Mouse (Mus musculus) forebrain, embryonic 14.5 days (tissue): Measurements from ENCODE around the gene Slc20a1. TPM values are rescaled to one million over a fixed set of nuclear protein-coding genes. Genes with fewer than 3 reads are reported as not detected.
A peak's percentile ranks its signal among the peaks of the same experiment; 100 is the strongest.

ENCODE experiments used
- ATAC-seq: fragments of 200-750 bp; cut with Nextera tagmentation; 2 replicates; pipeline ENCODE4 v1.8.0; 2017; ENCODE audit warnings: mild to moderate bottlenecking, moderate library complexity
- DNase-seq: peaks from one replicate; pipeline ENCODE4 v3.0.0-alpha.2; 2015; ENCODE audit warnings: low spot score
- H3K27ac ChIP-seq: fragments of 300-500 bp; sonication (generic); 2 replicates; pipeline ENCODE4 v1.5.1; 2014; ENCODE audit warnings: low read depth, mild to moderate bottlenecking, control low read depth, low read length, moderate library complexity
- H3K27me3 ChIP-seq: fragments of 300-500 bp; sonication (generic); replicated peaks from 2 replicates; pipeline ENCODE4 v1.6.1; 2014; ENCODE audit warnings: low read length, control low read depth, mixed read lengths; ENCODE audit not compliant: control insufficient read depth, insufficient read depth
- H3K36me3 ChIP-seq: fragments of 300-500 bp; sonication (generic); 2 replicates; pipeline ENCODE4 v1.6.1; 2014; ENCODE audit warnings: low read length, control low read depth; ENCODE audit not compliant: control insufficient read depth, insufficient read depth
- H3K4me1 ChIP-seq: fragments of 300-500 bp; sonication (generic); 2 replicates; pipeline ENCODE4 v1.6.1; 2014; ENCODE audit warnings: antibody characterized with exemption, low read length, control low read depth; ENCODE audit not compliant: control insufficient read depth, insufficient read depth
- H3K4me2 ChIP-seq: fragments of 300-500 bp; sonication (generic); 2 replicates; pipeline ENCODE4 v1.6.1; 2014; ENCODE audit warnings: mild to moderate bottlenecking, control low read depth, low read length
- H3K4me3 ChIP-seq: fragments of 300-500 bp; sonication (generic); 2 replicates; pipeline ENCODE4 v1.5.1; 2014; ENCODE audit warnings: low read depth, low read length, control low read depth
- H3K9ac ChIP-seq: fragments of 300-500 bp; sonication (generic); 2 replicates; pipeline ENCODE4 v1.6.1; 2014; ENCODE audit warnings: mild to moderate bottlenecking, low read length, control low read depth, moderate library complexity
- H3K9me3 ChIP-seq: fragments of 300-500 bp; sonication (generic); replicated peaks from 2 replicates; pipeline ENCODE4 v1.6.1; 2016; ENCODE audit warnings: low read length, control low read depth, mixed read lengths; ENCODE audit not compliant: control insufficient read depth
- WGBS: fragments of 180-500 bp; shearing (Covaris S2); extraction: QIAGEN DNeasy Blood & Tissue Kit; methylation state at CpG from one replicate; pipeline ENCODE4 v1.1.7; 2014; 5-methylcytosine and 5-hydroxymethylcytosine counted together
- polyA plus RNA-seq: library from polyadenylated mRNA; unstranded; fragments of >200 nt; fragmentation: Nextera tagmentation; extraction: Ambion mirVana; gene quantifications from 2 replicates; pipeline ENCODE4 v1.2.1, GENCODE M21; 2014

Slc20a1 gene
- polyA plus RNA-seq, 1 experiment from 2014 or later: 46.8 TPM

- Histone ChIP-seq H3K36me3 (no peaks in the 10 kb centered on the region), H3K9ac (no peak overlapping the region), H3K27me3 (no peaks in the 10 kb centered on the region), H3K9me3 (no peaks in the 10 kb centered on the region), H3K27ac (no peak overlapping the region), H3K4me3 (no peak overlapping the region), H3K4me1 (no peaks in the 10 kb centered on the region), H3K4me2 (no peak overlapping the region)
- DNase-seq: no peak
- WGBS: 89% methylated on average over 14 of the region's 19 CpGs
- no peak for ATAC-seq
Measured at GRCm38 (mm10) chr2:129252836-129253630, 54.5 kb downstream of the Slc20a1 start.

GRCm38 (mm10) chr2:129253631-129253970 is 55.0 kb downstream of the Slc20a1 start:
- H3K4me1 ChIP-seq: 0 out of 2 replicates have a peak, but pooled peaks cover 2% of the 10 kb centered on the region
- H3K27ac ChIP-seq: no peak overlapping the region
- DNase-seq (no peak), ATAC-seq (no peak)
- no peaks in the 10 kb centered on the region for H3K36me3 ChIP-seq
- H3K27me3 ChIP-seq: no peaks in the 10 kb centered on the region
- no peak overlapping the region for H3K4me2 ChIP-seq
- no peaks in the 10 kb centered on the region for H3K9me3 ChIP-seq
- no peak overlapping the region for H3K9ac ChIP-seq
- no peak overlapping the region for H3K4me3 ChIP-seq
- WGBS: 85% methylated on average over 2 of the region's 2 CpGs

- Histone ChIP-seq H3K9ac (no peak overlapping the region), H3K27me3 (no peaks in the 10 kb centered on the region), H3K36me3 (no peaks in the 10 kb centered on the region), H3K9me3 (no peaks in the 10 kb centered on the region), H3K4me1 (0 out of 2 replicates have a peak, but pooled peaks cover 2% of the 10 kb centered on the region), H3K27ac (no peak overlapping the region), H3K4me3 (no peak overlapping the region), H3K4me2 (no peak overlapping the region)
- DNase-seq: no peak
- ATAC-seq: no peak
- WGBS: 81% methylated on average over 2 of the region's 2 CpGs
Measured at GRCm38 (mm10) chr2:129254076-129254475, 55.5 kb downstream of the Slc20a1 start.

GRCm38 (mm10) chr2:129256006-129256405 is 57.4 kb downstream of the Slc20a1 start:
- DNase-seq: no peak
- no peak overlapping the region for H3K4me3 ChIP-seq
- H3K36me3 ChIP-seq: no peaks in the 10 kb centered on the region
- no peak for ATAC-seq
- no peaks in the 10 kb centered on the region for H3K27me3 ChIP-seq
- no peak overlapping the region for H3K9ac ChIP-seq
- H3K4me1 ChIP-seq: 0 out of 2 replicates have a peak, but pooled peaks cover 2% of the 10 kb centered on the region
- H3K27ac ChIP-seq: no peak overlapping the region
- no peak overlapping the region for H3K4me2 ChIP-seq
- no peaks in the 10 kb centered on the region for H3K9me3 ChIP-seq
- 75% methylated on average over 4 of the region's 4 CpGs for WGBS

GRCm38 (mm10) chr2:129258056-129258455 is 59.5 kb downstream of the Slc20a1 start:
- H3K9me3 ChIP-seq: no peaks in the 10 kb centered on the region
- no peaks in the 10 kb centered on the region for H3K36me3 ChIP-seq
- ATAC-seq (0 out of 2 replicates have a peak, but pooled peaks have one; percentile 3), DNase-seq (no peak)
- 88% methylated on average over 3 of the region's 3 CpGs for WGBS
- 0 out of 2 replicates have a peak, but pooled peaks cover 2% of the 10 kb centered on the region for H3K4me1 ChIP-seq
- no peak overlapping the region for H3K27ac ChIP-seq
- H3K9ac ChIP-seq: no peak overlapping the region
- no peak overlapping the region for H3K4me3 ChIP-seq
- no peaks in the 10 kb centered on the region for H3K27me3 ChIP-seq
- H3K4me2 ChIP-seq: no peak overlapping the region

- Histone ChIP-seq H3K4me3 (no peak overlapping the region), H3K4me1 (0 out of 2 replicates have a peak, but pooled peaks cover 2% of the 10 kb centered on the region), H3K36me3 (no peaks in the 10 kb centered on the region), H3K9me3 (no peaks in the 10 kb centered on the region), H3K27ac (no peak overlapping the region), H3K27me3 (no peaks in the 10 kb centered on the region), H3K4me2 (peak overlapping the region; percentile 29; the same call in 1 of the 2 replicates), H3K9ac (peak overlapping the region; percentile 8; the same call in 1 of the 2 replicates)
- ATAC-seq (peak; percentile 87), DNase-seq (peak; percentile 94)
- 33% methylated on average over 7 of the region's 7 CpGs for WGBS
Measured at GRCm38 (mm10) chr2:129258475-129259211, 60.1 kb downstream of the Slc20a1 start.

GRCm38 (mm10) chr2:129260646-129261045 is 62.1 kb downstream of the Slc20a1 start:
- Histone ChIP-seq H3K36me3 (no peaks in the 10 kb centered on the region), H3K4me2 (no peak overlapping the region), H3K27ac (no peak overlapping the region), H3K9ac (no peak overlapping the region), H3K27me3 (no peaks in the 10 kb centered on the region), H3K4me3 (no peak overlapping the region), H3K9me3 (no peaks in the 10 kb centered on the region), H3K4me1 (0 out of 2 replicates have a peak, but pooled peaks cover 2% of the 10 kb centered on the region)
- ATAC-seq (no peak), DNase-seq (no peak)
- 68% methylated on average over 3 of the region's 3 CpGs for WGBS
